Mouse (Mus musculus) gastrocnemius, postnatal 36 days (tissue): ENCODE data around the gene Axdnd1. TPM values are rescaled to one million over a fixed set of nuclear protein-coding genes. Genes with fewer than 3 reads are reported as not detected.
"Not testable (repeated sequence)": the region's sequence is repeated elsewhere in the genome, so short reads cannot be mapped to it uniquely, and the experiment has no call there.

Experiments
- DNase-seq, 2 experiments: peaks; one replicate each; pipeline ENCODE4 v3.0.0; 2022
- intact Hi-C: fragments of 180-260 bp; cut with DNase I; formaldehyde crosslinking; loops from one replicate; pipeline ENCODE4 v1.15.1; 2025
- total RNA-seq, 2 experiments: library from RNA; stranded (reverse); gene quantifications; 2 replicates each; pipeline ENCODE4 v1.2.3; 2021

The Axdnd1 gene
- total RNA-seq, 2 experiments from 2014 or later, result 0.28 TPM; not detected in 1

GRCm38 (mm10) chr1:156350441-156350840 lies 70.5 kb downstream of the Axdnd1 start:
- DNase-seq, result no peak
- intact Hi-C loops, result no loop called here

GRCm38 (mm10) chr1:156349031-156349430 lies 71.9 kb downstream of the Axdnd1 start:
- intact Hi-C loops, result no loop called here
- no peak for DNase-seq

- no peak for DNase-seq
- intact Hi-C loops, result no loop called here
These were observed 75.3 kb downstream of the Axdnd1 start for GRCm38 (mm10) chr1:156345633-156346032.

GRCm38 (mm10) chr1:156344433-156344832 lies 76.5 kb downstream of the Axdnd1 start:
- intact Hi-C loops, result no loop called here
- DNase-seq, result no peak

GRCm38 (mm10) chr1:156340847-156341246 lies 80.1 kb downstream of the Axdnd1 start:
- intact Hi-C loops, result no loop called here
- DNase-seq, result no peak

- DNase-seq, result no peak
- intact Hi-C loops, result no loop called here
These were observed 97.8 kb downstream of the Axdnd1 start for GRCm38 (mm10) chr1:156323126-156323525.

- intact Hi-C loops, result no loop called here
- DNase-seq, result no peak
These were observed 110.3 kb downstream of the Axdnd1 start, which contains the start of gene Nphs2 for GRCm38 (mm10) chr1:156310630-156311029. TSS of gene Nphs2 (plus strand) at chr1:156310727.

GRCm38 (mm10) chr1:156308595-156308994 lies 112.4 kb downstream of the Axdnd1 start:
- DNase-seq, result no peak
- intact Hi-C loops, result no loop called here

GRCm38 (mm10) chr1:156302911-156303749 lies 117.8 kb downstream of the Axdnd1 start, which contains the start of gene Tdrd5:
TSS of gene Tdrd5 (minus strand) at chr1:156303664.
- no peak for DNase-seq
- intact Hi-C loops, result no loop called here

- intact Hi-C loops, result no loop called here
- DNase-seq, result no peak
These were observed 130.9 kb downstream of the Axdnd1 start for GRCm38 (mm10) chr1:156290016-156290415.

GRCm38 (mm10) chr1:156289222-156289587 lies 131.8 kb downstream of the Axdnd1 start:
- intact Hi-C loops, DNase-seq: not testable (repeated sequence)

- DNase-seq, result no peak
- intact Hi-C loops, result no loop called here
These were observed 132.3 kb downstream of the Axdnd1 start for GRCm38 (mm10) chr1:156288556-156289221.

- intact Hi-C loops, result no loop called here
- no peak for DNase-seq
These were observed 135.4 kb downstream of the Axdnd1 start for GRCm38 (mm10) chr1:156285541-156285896.

- DNase-seq, result no peak
- intact Hi-C loops, result no loop called here
These were observed 136.0 kb downstream of the Axdnd1 start for GRCm38 (mm10) chr1:156284851-156285540.

- no peak for DNase-seq
- intact Hi-C loops, result no loop called here
These were observed 136.8 kb downstream of the Axdnd1 start for GRCm38 (mm10) chr1:156284207-156284606.

GRCm38 (mm10) chr1:156280131-156280530 lies 140.8 kb downstream of the Axdnd1 start:
- no peak for DNase-seq
- intact Hi-C loops, result no loop called here

- intact Hi-C loops, result no loop called here
- no peak for DNase-seq
These were observed 147.3 kb downstream of the Axdnd1 start for GRCm38 (mm10) chr1:156273647-156274046.
